Mouse (Mus musculus) urinary bladder, postnatal 25 days (tissue): Measurements from ENCODE around the gene Ran.
"Not testable (repeated sequence)": the region's sequence is repeated elsewhere in the genome, so short reads cannot be mapped to it uniquely, and the experiment has no call there.

Experiments used
- DNase-seq: peaks from one replicate; pipeline ENCODE4 v3.0.0; 2022; ENCODE audit warnings: low spot score

Ran gene

GRCm38 (mm10) chr5:129019497-129020299 lies at the start of gene Ran:
TSS of gene Ran (plus strand) at chr5:129020069.
- DNase-seq: peak; percentile 96

- DNase-seq: no peak
Measured at GRCm38 (mm10) chr5:128970878-128971277, 49.0 kb upstream of the Ran start.

GRCm38 (mm10) chr5:128971298-128971697 lies 48.6 kb upstream of the Ran start:
- DNase-seq: peak; percentile 66

GRCm38 (mm10) chr5:128976266-128976665 lies 43.6 kb upstream of the Ran start:
- DNase-seq: no peak

GRCm38 (mm10) chr5:128977466-128977865 lies 42.4 kb upstream of the Ran start:
- DNase-seq: not testable (repeated sequence)

- DNase-seq: no peak
Measured at GRCm38 (mm10) chr5:128978957-128979356, 40.9 kb upstream of the Ran start.

- no peak for DNase-seq
Measured at GRCm38 (mm10) chr5:128980857-128981256, 39.0 kb upstream of the Ran start.

GRCm38 (mm10) chr5:128981607-128982006 lies 38.3 kb upstream of the Ran start:
- peak; percentile 69 for DNase-seq

- DNase-seq: no peak
Measured at GRCm38 (mm10) chr5:128984536-128984935, 35.3 kb upstream of the Ran start.

- no peak for DNase-seq
Measured at GRCm38 (mm10) chr5:128985946-128986345, 33.9 kb upstream of the Ran start.

GRCm38 (mm10) chr5:128987141-128987954 lies 32.5 kb upstream of the Ran start:
- DNase-seq: no peak

- peak; percentile 25 for DNase-seq
Measured at GRCm38 (mm10) chr5:129000706-129001468, 19.0 kb upstream of the Ran start.

- DNase-seq: no peak
Measured at GRCm38 (mm10) chr5:129002571-129003011, 17.3 kb upstream of the Ran start.

- no peak for DNase-seq
Measured at GRCm38 (mm10) chr5:129005416-129005815, 14.5 kb upstream of the Ran start.

- DNase-seq: no peak
Measured at GRCm38 (mm10) chr5:129006031-129006788, 13.7 kb upstream of the Ran start.

- DNase-seq: no peak
Measured at GRCm38 (mm10) chr5:129007105-129007957, 12.5 kb upstream of the Ran start.

GRCm38 (mm10) chr5:129008008-129008407 lies 11.9 kb upstream of the Ran start:
- no peak for DNase-seq

- DNase-seq: peak; percentile 92
Measured at GRCm38 (mm10) chr5:129008412-129008826, 11.4 kb upstream of the Ran start, which contains the start of gene Stx2. TSS of gene Stx2 (minus strand) at chr5:129008574.

- DNase-seq: no peak
Measured at GRCm38 (mm10) chr5:129009577-129009976, 10.3 kb upstream of the Ran start.

GRCm38 (mm10) chr5:129010937-129011336 lies 8.9 kb upstream of the Ran start:
- no peak for DNase-seq
